Mouse (Mus musculus) frontal cortex, adult (tissue): Measurements from ENCODE around the gene Mrfap1.

Experiments used
- ATAC-seq: cut with Nextera tagmentation; 2 replicates; pipeline ENCODE4 v1.9.2; 2017; ENCODE audit warnings: mild to moderate bottlenecking, moderate library complexity, mixed read lengths; ENCODE audit not compliant: low TSS enrichment

The Mrfap1 gene

DNA sequence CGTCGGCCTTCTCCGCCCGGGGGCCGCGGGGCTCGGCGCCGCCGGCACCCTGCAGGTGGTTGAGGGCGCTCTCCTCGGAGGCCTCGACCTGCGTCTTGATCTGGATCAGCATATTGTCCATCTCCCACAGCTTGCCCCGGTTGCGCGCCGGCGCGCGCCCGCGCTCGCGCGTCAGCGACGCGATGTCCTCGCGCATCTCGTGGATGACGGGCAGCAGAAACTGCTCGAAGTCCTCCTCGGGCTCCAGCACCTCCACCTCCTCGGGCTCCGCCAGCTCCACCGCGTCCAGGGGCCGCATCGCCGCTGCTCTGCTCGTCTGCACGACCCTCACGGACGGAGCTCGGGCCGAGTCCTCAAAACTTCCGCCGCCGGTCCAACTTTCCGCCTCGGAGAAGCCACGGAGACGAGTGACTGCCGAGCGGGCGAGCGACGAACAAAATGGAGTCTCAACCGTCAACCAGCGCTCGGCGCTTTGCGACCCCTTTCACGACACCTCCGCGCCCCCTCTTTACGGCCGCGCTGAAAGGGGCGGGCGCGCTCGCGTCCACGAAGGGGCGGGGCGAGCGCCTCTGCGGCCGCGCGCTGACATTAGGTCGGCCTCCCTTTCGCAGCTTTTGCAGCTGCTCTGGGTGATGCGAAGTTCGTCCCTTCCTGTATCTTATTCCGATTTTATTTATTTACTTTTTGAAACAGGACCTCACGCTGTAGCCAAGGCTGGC, at the start of gene Mrfap1:
Gene Mrfap1 (minus strand): TSS at position 477 of the 719 bp plus-strand sequence.
- ATAC-seq = peak; percentile 76

DNA sequence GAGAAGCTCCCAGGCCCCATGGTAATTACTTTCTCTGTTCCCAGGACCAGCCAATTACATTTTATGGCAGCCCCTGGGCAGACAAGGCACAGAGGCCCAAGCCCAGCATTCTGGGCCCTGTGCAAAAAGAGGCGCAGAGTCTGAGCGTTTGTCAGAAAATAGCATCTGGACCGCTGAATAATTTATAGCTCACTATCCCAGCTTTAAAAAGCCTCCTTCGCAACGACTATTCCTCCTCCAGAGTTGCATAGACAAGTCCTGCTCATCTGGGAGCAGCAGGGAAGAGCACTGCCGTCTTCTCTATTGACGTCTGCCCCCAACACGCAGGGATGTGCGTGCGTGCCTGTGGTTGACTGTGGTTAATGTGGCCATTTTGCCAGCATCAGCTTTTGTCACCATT, 47.9 kb upstream of the Mrfap1 start:
- ATAC-seq = peak; percentile 85

DNA sequence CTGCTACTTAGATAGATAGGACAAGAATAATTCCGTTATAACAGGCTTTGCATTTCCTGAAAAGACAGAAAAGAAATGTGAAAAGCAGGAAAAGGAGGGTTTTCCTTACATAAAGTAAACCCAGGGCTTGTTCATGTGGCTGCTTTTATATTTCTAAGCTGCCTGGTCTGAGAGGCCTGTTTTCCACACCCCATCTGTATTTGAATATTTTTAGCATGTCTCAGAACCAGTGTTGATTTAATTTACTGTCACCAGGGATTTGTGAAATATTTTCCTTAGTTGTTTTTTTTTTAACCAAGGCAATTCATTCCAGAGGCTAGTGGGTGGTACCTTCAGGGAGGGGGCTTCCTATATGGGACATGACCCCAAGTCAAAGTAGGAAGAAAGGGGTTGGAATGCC, 45.1 kb upstream of the Mrfap1 start:
- peak; percentile 41; the same call in 1 of the 2 replicates for ATAC-seq

DNA sequence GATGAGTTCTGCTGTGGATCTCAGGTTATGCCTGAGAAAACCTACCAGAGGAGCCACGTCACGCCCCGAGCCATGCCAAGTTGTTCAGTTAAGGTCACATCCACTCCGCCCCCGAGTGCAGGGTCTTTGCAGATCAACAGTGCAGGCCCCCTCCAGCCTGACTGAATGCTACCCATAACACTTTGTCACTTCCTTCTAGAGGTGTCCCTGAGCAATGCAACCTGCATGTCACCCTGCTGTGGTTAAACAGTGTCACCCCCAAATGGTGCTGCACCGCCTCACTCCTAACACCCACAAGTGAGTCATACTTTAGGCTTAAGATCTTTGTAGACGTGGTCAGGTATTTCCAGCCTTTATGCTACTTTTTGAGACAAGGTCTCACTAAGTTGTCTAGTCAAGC, 43.5 kb upstream of the Mrfap1 start:
- no peak for ATAC-seq

DNA sequence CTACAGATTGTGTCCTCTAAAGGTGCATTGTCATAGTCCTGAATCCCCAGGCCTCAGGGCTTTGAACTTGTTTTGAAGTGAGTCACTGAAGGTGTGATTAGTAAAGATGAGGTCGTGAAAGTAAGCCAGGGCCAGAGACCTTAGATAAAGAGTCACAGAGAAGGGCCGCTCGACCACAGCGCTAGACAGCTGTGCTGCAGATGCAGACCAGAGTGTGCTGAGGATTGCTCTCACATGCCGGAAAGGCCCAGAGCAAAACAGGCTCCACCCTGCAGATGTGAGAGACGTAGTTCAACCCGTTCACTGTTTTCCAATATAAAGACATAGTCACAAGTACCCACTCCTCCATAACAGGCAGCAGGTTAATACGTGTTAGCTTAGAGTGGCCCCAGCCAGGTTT, 43.0 kb upstream of the Mrfap1 start:
- ATAC-seq = no peak

DNA sequence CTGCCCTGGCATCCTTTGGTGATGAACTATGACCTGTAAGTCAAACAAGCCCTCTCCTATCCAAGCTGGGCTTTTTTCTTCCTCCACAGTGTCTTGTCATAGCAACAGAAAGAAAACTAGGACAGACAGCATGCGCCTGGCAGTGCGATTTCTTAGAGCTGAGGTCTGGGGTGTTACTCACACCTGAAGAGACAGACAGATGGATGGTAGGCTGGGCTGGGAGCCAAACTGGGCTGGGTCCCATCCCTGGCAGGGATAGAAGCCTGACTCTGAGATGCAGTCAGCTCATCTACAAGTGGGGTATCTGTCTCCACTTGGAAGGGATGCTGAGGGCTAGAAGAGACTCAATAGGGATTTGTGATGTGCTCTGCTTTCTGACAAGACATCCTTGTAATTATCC, 42.5 kb upstream of the Mrfap1 start:
- ATAC-seq = peak; percentile 58

DNA sequence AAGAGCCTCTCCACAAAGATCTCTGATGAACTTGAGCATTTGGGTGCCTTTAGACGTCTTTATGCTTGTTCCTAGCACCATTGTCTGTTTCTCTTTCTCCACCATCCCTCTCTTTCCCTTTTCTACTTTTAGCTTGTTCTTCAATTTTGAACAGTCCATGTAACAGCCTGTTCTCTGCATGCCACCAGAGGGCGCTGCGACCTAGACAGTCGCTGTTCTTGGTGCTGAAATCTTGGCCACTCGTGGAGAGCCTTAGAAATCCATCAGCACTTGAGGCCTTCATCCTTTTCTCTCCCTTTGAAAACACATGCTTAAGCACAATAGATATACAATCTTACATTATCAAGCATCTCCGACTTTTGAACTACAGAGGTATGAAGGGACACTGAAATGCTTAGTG, 39.4 kb upstream of the Mrfap1 start:
- peak; percentile 74 for ATAC-seq

DNA sequence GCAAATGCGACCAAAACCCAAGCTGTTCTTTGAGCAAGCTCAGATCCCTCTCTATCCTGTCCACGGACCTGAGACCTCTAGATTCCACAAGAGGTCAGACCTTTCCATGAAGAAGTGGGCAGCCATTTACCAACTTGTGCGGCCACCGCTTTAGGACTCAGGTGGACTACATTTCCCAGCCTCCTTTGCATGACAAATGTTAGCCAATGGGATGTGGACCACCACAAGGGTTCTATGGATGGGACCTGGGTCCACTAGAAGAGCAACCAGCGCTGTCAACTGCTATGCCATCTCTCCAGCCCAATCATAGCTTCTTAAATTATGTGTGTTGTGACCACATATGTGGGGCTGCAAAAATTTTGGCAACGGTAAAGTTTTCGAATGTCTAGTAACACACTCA, 34.7 kb upstream of the Mrfap1 start:
- ATAC-seq = peak; percentile 60

DNA sequence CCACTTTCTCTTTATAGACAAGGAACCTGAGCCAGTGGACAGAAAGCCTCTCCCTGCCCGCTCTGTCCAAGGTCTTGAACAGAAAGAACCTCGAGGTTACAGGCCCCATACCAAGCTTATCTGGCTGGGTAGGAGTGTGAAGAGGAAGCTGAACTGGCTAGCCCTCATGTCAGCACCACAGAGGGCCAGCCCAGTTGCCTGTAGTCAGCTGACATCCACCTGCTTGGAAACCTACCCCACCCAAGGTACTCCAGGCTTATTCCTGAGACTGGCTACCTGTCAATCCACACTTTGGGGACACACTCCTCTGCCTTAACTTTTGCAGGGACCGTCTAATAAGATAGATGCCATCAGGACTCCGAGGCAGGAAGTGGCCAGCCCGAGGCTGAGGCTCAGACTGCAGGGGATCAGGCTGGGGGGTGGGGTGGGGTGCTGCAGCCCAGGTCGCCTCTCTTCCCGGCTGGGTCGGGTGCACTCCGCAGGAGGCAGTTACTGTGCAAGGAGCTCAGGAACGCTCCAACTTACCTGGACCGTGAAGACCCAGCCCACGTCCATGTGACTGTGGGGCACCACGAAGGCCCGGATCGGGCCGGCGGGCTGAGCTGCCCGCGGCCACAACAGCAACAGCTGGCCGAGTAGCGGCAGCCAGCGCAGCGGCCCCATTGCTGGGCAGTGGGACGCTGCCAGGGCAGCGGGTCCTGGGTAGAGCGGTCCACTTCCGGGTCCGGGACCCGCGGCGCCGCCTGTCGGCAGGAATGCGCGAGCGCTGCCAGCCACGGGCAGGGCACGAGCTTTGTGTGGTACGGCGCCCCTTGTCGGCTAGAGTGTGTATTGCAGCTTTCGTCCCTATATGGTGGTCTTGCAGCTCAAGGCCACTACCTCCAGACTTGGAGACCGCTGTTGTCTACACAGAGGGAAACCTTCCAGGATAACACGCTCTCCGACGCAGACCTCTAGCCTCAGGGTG, 33.6 kb upstream of the Mrfap1 start, which contains the start of gene Man2b2:
Gene Man2b2 (minus strand): TSS at position 741 of the 967 bp plus-strand sequence.
- peak; percentile 72 for ATAC-seq

DNA sequence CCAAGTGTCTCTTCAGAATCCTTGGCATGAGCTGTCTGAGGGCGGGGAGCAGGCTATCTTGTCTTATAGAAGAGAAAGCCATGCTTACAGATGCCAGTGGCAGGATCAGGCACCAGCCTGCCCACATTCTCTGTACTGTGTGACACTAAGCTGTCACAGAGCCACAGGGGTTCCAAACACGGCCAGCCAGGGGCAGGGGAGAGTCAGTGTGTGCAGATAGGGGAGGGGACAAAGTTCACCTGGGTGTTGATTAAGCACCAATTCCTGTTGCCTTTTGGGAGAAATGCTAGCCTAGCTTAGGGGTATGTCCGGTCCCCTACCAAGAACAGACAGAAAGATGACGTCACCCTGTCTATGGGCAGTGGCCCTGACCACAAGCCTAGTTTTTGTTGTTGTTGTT, 32.5 kb upstream of the Mrfap1 start:
- ATAC-seq = no peak

DNA sequence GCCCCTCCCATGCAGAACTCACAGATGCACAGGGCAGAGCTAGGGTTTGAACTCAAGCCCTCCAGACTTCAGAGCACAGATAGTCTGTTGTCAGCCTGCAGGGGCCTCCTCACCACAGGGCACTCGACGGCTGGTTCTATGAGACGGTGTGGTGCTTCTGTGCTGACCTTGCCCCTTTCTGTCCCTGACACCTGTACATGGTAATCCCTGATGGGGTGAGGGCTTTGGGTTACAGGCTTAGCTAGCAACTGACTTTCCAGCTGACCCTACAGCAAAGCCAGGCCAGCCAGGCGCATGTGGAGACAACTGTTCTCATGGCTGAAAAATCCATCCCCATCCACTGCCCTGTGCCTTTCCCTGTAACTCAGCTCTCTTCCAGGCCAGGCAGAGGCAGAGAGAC, 26.3 kb upstream of the Mrfap1 start:
- ATAC-seq = no peak

DNA sequence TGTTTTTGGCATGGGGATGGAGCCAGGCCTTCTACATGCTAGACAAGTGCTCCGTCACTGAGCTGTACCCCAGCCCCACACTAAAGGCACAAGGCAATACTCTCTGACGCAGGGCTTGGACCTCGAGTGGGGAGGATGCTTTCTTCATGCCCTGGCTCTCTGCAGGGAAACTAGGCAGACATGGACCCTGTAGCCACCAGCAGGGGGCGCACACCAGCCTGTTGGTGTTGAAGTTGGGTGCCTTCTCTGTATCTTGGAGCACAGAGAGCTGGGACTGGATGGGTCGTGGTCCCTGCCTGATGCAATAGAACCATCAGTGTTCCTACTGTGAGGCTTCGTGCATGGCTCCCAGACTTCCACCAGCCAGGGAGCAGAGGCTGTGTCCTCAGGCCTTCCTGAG, 23.6 kb upstream of the Mrfap1 start:
- ATAC-seq = peak; percentile 88

DNA sequence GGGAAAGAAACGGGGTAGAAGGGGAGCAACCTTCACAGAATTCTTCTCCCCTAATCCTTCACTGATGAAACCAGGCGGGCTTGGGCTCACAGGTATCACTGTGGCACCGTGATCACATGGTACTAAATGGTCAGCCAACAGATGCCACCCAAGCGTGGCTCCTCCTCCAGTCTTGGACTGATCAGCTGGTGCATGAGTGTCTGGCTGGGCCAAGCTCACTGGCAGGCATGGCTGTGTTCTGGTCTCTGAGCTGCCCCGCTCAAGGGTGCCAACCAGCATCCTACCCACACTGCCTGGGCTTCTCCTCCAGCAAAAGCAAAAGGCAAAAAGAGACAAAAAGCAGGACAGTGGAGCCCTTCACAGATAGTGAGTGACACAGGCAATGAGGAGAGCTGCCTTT, 23.2 kb upstream of the Mrfap1 start:
- no peak for ATAC-seq

DNA sequence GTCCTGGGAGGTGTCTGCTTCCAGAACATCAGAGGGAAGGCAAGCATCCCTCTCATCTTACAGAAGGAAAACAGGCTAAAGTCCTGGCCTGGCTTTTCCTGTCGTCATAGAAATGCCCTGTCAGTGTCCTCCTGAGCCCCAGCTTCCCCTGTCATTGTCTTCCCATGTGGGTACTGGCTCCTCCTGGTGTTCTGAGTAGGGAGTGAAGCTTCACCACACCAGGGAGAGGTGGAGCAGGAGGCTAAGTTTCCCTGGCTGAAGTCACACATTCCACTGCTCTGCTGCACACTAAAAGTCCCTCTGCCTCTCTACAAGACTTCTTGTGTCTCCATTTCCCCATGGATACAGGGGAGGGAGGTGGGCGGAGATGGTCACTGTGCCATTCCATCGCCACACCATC, 21.2 kb upstream of the Mrfap1 start:
- no peak for ATAC-seq

DNA sequence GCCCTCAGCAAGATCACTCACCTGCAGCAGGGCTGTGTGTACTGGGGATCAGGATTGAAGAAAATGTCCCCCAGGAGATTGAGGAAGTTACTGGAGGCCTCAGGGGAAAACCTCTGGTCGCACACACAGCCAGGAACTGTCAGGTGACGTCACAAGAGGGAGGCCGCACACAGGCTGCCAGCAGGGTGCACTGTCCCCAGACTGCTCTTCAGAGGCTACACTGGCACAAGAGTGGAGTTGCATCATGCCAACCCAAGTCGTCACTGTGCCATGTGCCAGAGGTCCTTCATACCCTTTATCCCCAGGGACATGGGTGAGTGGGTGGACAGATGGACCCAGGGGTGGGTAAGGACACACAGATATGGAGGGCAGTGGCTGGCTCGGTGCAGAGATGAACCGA, 18.0 kb upstream of the Mrfap1 start:
- no peak for ATAC-seq

DNA sequence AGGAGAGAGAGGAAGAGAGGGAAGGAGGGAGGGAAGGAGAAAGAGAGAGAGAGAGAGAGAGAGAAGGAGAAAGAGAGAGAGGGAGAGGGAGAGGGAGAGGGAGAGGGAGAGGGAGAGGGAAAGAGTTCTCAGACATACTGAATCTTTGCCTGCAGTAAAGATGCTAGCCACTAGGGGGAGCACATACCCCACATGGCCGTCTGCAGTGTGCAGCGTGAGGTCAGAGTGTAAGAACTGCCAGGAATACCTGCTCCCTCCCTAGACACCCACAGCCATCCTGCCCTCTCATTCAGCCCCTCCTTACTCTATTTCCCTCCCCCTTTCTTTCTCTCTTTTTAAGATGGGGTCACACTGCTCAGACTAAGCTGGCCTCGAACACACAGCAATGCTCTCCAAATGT, 14.8 kb upstream of the Mrfap1 start:
- peak; percentile 66 for ATAC-seq

DNA sequence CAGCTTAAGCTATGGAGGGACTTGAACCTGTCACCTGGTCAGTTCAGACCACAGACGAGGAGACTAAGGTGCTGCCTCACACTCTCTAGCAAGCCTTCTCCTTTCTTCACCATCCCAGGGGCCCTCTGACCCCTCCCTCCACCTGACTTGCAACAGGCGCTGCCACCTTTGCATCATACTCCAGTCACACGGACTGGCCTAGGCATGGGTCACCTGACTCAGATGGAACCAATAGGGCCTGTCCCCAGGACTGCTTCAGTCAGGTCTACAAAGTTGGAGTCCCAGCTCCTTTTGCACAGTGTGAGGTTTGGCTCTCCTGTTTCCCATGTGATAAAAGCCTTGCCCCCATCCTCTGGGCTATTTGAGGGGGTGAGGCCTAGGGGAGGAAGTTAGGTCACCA, 14.1 kb upstream of the Mrfap1 start:
- ATAC-seq = no peak

DNA sequence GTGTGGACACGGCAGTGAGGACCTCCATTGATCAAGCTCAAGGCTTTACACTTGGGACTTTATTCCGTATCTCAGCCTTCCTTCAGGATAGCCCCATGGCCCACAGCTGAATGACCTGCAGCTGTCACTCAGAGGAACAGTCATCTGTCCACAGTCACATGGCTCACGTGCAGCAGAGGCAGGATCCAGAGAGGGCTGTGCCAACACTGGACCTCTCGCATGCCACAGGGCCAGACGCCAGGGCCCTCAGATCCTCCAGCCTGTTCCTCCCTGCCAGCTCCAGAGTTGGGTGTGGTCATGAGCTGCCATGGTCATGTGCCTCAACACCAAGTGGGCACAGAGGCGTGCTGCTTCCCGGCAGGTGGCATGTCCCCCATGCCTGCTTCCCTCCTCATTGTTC, 12.6 kb upstream of the Mrfap1 start:
- no peak for ATAC-seq

DNA sequence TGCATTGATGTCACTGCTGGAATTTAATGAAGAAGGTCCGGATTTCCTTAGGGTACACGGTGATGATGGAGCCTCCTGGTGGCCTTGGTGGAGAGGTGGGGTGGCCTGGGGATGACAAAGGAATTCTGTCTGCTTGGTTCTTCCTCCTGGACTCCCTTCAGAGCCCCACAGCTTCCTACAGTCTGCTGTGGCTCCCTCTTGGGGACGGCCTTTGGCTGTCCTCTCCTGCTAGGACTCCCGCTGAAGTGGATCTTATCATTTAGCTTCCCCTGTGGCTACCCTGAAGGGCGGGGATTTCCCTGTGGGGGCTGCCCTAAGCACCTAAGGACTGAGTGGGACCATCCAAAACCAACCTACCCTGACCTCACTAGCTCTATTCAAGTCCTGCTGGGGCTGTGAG, 10.5 kb upstream of the Mrfap1 start:
- ATAC-seq = no peak

DNA sequence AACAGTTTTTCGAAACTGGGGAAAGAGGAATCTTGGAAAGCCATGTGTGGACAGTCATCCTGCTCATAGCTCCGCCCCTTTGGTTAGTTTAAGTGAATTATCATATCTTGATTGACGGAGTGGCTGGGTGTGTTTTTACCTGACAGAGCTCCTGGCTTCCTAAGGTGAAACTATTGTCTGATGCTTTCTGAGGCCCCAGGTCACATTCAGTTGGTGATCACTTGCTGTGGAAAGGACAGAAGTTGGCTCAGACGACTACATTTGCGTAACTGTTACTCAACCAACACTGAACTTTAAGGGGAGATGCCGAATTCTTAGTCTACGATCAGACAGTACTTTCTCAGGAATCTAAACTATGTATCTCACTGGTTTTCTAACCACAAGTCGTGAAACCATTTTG, 719 bp upstream of the Mrfap1 start:
- ATAC-seq = no peak

DNA sequence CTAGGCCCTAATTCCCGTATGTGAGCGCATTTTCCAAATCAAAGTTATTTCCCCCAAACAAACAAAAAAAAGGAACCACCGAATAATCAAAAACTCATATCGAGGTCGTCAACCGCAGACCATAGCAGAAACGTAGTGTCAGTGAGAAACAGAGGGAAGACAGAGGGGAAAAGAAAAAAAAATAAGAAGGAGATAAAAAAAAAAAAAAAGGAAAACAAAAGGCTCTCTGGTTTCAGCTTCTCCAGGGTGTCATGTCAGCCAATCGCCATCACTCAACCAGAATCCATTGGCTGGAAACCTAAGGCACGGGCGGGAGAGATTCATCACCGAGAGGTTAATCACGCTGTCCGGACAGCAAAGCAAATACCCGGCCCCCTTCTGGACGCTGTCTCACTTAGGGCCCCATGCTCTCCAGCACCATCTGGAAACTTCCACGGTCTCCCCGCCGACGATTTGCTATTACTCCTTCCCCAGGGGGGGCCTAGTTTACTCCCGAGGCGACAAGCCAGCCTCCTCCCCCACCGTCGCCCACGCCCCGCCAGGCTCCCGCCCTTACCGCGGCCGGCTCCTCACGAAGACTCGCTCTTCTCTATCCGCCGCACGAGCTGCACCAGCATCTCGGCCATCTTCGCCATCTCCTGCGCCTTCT, 801 bp downstream of the Mrfap1 start:
- peak; percentile 56 for ATAC-seq

DNA sequence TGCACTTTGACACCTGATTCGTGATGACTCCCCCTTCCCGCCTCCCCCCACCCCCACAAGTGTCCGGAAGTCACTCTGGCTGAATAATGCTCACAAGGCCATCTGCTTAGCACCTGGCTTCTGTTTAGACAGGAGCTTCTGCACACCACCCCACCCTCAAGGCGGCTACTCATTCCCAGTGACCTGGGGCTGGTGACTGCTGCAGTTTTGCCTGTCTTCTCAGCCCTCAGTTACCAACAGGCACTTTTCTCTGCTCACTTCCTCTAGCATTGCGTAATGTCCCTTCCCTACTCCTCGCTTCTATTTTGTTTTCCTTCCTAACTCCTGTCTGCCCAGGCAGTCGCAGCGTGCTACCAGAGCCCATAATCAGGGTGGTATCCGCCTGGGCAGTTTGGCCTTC, 4.7 kb downstream of the Mrfap1 start:
- no peak for ATAC-seq

DNA sequence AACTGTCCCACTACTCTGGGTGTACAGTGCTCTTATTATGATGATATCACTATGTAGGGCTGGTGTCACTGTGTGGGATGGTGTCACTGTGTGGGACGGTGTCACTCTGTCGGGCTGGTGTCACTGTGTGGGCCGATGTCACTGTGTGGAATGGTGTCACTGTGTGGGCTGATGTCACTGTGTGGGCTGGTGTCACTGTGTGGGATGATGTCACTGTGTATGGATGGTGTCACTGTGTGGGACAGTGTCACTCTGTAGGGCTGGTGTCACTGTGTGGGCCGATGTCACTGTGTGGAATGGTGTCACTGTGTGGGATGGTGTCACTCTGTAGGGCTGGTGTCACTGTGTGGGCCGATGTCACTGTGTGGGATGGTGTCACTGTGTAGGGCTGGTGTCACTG, 10.5 kb downstream of the Mrfap1 start:
- no peak for ATAC-seq
